Mouse (Mus musculus) layer of hippocampus, adult 11-12 months (tissue): ENCODE results near the gene Mki67.

Experiments
- DNase-seq: peaks from one replicate; pipeline ENCODE4 v3.0.0; 2022; ENCODE audit warnings: low spot score

The Mki67 gene

GRCm38 (mm10) chr7:135715642-135716444 is at the start of gene Mki67:
TSS of gene Mki67 (minus strand) at chr7:135716361.
- DNase-seq: no peak

- no peak for DNase-seq
Measured at GRCm38 (mm10) chr7:135763311-135763710, 47.1 kb upstream of the Mki67 start.

DNA sequence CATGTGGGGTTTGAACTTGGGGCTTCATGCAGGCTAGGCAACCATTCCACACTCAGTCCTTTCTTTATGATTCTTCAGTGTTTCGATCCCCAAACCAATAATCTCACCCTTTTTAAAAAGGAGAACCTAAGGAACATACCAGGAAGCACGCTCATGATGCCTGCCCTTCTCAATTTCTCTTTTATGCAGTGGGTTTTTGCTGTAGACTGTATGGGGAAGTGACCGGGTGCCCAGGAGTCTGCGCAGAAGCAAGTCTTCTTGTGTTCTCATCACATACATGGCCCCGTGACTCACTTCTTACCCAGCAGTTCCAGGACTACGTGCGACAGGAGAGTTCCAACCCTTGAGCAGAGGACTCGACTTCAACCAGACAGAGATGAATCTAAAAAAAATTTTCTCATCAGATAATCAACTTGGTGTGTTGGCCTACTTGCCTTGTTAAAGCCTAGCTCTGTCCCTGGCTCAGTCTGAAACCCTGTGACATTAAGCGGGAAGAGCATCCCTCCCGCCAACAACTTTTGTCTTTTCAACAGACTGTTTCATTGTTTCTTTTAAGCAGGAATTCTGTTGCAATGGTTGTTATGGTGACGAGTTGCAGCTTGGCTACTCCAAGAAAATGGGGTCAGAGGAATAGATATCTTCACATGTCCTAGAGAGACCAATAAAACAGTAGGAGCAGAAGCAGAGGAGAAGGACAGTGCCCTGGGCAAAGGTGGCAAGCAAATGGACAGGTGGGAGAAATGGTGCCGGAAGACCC is 42.8 kb upstream of the Mki67 start:
- DNase-seq: no peak

GRCm38 (mm10) chr7:135758171-135758570 is 42.0 kb upstream of the Mki67 start:
- DNase-seq: no peak

DNA sequence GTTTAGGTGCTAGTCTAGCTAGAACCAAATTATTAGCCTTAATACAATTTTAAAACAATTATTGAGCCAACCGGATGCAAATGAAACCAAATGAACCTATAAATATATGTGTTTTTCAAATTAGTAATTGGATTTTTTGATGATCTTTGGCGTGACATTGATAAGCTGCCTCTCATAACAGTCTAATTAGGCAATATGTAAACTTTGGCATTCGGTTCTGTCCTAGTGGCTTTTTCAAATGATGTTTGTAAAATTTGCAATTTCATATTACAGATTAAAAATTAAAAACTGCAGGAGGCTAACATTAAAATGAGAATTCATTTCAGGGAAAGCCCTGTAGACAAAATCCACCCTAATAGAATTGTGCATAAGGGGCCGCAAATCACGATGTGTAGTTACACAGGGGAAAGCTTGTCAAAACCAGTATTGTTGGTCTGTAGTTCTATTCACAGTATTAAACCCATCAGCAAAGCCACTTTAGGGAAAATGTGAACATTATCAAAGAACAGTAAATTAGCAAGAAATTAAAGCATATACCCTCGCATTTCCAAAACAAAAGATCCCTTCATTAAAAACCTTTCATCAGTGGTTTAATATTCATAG is 40.9 kb upstream of the Mki67 start:
- no peak for DNase-seq

- DNase-seq: no peak
Measured at GRCm38 (mm10) chr7:135748986-135749385, 32.8 kb upstream of the Mki67 start.

- DNase-seq: no peak
Measured at GRCm38 (mm10) chr7:135747072-135747471, 30.9 kb upstream of the Mki67 start.

DNA sequence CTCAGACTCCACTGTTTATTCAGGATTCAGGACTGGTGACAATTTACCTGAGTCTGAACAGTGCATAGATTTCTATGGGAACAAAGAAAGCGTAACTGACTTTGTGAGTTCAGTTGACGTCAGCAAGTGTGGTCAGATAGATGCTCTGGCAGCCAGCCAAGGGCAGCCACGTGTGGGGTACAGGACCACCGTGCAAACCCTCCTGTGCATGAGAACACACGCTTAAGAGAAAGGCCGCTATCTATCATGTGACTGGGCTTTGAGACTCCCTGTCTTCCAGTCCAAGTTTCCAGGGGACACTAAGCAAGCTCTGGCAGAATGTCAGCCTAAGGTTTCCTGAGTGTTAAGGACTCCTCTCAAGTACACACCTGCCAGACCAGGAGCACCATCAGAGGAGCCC is 30.4 kb upstream of the Mki67 start:
- no peak for DNase-seq

- DNase-seq: no peak
Measured at GRCm38 (mm10) chr7:135745091-135745490, 28.9 kb upstream of the Mki67 start.

DNA sequence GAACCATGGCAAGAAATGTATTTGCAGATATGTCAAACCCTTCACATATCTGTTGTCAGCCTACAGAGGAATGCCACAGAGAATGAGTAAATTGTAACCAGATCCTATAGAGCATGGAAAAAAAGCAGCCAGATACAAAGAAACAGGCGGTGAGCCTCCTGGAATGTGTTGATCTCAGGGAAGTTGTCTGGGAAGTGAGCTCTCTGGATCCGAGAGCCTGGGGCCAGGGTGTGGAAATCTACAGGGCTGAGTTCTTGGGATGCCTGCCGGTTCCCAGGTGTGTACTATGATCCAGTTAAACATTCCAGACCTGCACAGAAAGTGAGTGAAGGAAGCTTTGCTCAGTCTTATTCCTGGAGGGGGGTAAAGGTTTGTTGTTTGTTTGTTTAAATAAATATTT is 24.3 kb upstream of the Mki67 start:
- DNase-seq: no peak

DNA sequence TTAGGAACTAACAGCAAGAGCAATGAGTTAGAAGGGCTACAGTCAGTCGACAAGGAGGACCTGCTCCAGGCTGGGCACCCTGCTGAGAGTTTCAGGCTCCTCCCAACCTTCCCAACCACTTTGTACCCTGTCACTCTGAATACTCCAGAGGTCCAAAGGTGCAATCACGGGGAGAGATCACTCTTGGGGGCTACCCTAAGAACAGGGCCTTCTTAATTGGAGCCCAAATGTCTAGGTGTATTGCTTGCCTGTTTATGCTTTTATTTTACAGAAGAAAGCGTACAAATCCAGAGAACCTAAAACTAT is 20.4 kb upstream of the Mki67 start:
- no peak for DNase-seq

DNA sequence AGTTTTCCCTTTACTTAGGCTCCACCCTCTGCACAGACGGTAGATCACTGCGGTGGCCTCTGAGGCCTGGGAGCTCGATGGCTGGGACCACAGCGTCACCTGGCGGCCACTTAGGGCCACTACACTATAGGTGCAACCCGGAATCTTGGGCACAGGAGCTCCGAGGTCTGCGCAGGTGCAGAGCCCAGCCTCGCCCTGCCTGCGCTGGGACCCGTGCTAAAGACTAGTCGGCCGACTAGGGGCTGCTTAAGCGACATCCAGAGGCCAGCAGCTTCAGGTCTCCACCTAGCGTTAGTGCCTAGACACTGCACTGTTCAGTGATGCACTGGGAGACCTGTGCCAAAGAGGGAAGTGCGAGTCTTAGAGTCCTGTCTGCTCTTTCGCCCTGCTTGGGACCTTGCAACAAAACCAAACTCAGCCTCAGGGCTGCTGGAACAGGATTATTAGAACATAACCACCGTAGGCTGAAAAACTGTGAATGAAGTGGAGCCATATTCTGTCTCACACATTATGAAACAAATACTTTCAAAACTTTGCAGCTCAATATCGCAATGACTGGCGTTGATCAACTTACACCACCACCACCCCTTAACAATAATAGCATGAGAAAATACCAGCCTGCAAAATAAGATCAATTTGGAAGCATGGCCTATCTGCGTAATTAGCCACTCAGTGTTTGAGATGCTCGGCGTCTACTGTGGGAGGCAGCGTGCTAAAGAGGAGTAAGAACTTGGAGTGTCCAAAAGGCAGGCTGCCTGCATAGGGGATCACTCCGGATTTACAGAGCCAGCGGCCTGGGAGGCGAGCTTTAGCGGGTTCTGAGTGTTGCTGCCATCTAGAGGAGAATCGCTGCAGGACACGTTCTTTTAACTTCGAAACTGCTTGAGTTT is 19.8 kb upstream of the Mki67 start:
- DNase-seq: peak; percentile 84

GRCm38 (mm10) chr7:135734911-135735646 is 18.9 kb upstream of the Mki67 start:
- DNase-seq: no peak

- no peak for DNase-seq
Measured at GRCm38 (mm10) chr7:135734379-135734778, 18.2 kb upstream of the Mki67 start.

DNA sequence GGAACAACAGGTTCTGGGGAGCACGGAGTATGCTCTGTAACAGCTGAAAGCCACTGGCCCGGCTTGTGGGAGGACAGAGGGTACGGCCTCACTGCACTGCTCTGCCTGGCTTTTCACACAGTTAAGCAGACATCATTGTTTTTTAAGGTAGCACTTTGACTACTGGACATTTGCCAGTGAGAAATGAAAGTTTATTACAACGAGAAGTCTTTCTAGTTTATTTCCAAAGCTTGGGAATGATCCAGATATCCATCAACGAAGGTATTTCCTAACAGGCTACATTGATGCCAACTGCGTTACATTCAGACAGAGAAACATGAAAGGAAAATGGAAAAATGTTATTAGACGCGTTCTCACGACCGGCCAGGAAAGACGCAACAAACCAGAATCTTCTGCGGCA is 11.9 kb upstream of the Mki67 start:
- no peak for DNase-seq

GRCm38 (mm10) chr7:135726707-135727106 is 10.5 kb upstream of the Mki67 start:
- DNase-seq: no peak

- DNase-seq: no peak
Measured at GRCm38 (mm10) chr7:135723672-135724341, 7.6 kb upstream of the Mki67 start.

DNA sequence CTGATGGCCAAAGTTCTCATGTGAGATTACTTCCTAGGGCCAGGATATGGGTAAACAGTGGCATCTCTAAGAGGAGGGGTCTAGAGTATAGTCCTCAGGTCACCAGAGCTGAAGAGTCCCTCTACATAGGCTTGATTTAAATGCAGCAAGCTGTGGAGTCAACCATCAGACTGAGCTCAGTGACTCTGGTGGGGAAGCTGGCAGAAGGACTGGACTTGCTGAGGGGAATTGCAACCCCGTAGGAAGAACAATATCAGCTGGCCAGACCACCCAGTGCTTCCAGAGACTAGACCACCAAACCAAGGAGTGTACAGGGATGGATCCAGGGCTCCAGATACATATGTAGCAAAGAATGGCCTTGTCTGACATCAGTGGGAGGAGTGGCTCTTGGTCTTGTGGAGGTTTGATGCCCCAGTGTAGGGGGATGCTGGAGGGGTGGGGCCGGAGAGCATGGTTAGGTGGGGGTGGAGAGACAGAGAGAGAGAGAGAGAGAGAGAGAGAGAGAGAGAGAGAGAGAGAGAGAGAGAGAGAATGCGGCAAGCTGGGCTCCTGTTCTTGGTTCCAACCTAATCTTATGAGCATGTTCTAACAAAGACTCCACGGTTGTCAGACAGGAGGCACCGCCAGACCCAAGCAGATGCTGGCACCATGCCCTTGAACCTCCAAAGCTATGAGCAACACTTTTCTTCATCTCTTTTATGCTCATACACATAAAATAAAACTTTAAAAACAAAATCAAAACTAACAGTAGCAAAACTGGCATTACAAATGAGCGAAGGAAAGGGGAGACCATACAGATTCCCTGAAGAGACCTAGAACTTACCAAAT is 6.1 kb upstream of the Mki67 start:
- DNase-seq: no peak

GRCm38 (mm10) chr7:135721436-135721992 is 5.4 kb upstream of the Mki67 start:
- DNase-seq: no peak
